Mouse (Mus musculus): ENCODE measurements around the gene Pkn1. TPM values are rescaled to one million over a fixed set of nuclear protein-coding genes. Genes with fewer than 3 reads are reported as not detected.

Gene Pkn1
- polyA plus RNA-seq (2015; fragmentation: Nextera tagmentation; extraction: Ambion mirVana) = 20.5 and 20.7 TPM in 2 replicates

GRCm38 (mm10) chr8:83698661-83699453 lies at the start of gene Pkn1:
TSS of gene Pkn1 (minus strand) at chr8:83699179.

GRCm38 (mm10) chr8:83740976-83741741 lies 42.2 kb upstream of the Pkn1 start, which contains the start of gene Adgre5:
TSS of gene Adgre5 (minus strand) at chr8:83741326.

GRCm38 (mm10) chr8:83715031-83715690 lies 16.2 kb upstream of the Pkn1 start, which contains the start of gene Ddx39:
TSS of gene Ddx39 (plus strand) at chr8:83715177.

GRCm38 (mm10) chr8:83665969-83666865 lies 32.8 kb downstream of the Pkn1 start, which contains the start of gene Ptger1:
TSS of gene Ptger1 (plus strand) at chr8:83666678.

GRCm38 (mm10) chr8:83652030-83652743 lies 46.8 kb downstream of the Pkn1 start, which contains the start of gene Gipc1:
TSS of gene Gipc1 (plus strand) at chr8:83652677.

Small RNA genes lying within 50 kb of the gene (microRNA-seq; reads per million reads assigned to microRNA genes)
- not detected for gene Mir1668

Other genes with a start within 250 kb of the Pkn1 start
- gene Scoc, start 240.8 kb downstream of the Pkn1 start, polyA plus RNA-seq (2015; fragmentation: Nextera tagmentation; extraction: Ambion mirVana) = 415 and 464 TPM in 2 replicates
- not detected in 2 replicates for gene Olfr370, start 163.4 kb downstream of the Pkn1 start, polyA plus RNA-seq (2015; fragmentation: Nextera tagmentation; extraction: Ambion mirVana)
- gene Ndufb7, start 132.5 kb downstream of the Pkn1 start, polyA plus RNA-seq (2015; fragmentation: Nextera tagmentation; extraction: Ambion mirVana) = 416 and 431 TPM in 2 replicates
- gene Tecr, start 91.2 kb downstream of the Pkn1 start, polyA plus RNA-seq (2015; fragmentation: Nextera tagmentation; extraction: Ambion mirVana) = 1,907 and 1,966 TPM in 2 replicates
- gene Dnajb1, start 91.0 kb downstream of the Pkn1 start, polyA plus RNA-seq (2015; fragmentation: Nextera tagmentation; extraction: Ambion mirVana) = 49.0 and 52.5 TPM in 2 replicates
- gene Gipc1, start 46.5 kb downstream of the Pkn1 start, polyA plus RNA-seq (2015; fragmentation: Nextera tagmentation; extraction: Ambion mirVana) = 104 and 109 TPM in 2 replicates
- 0.54 and 1.0 TPM in 2 replicates for gene Ptger1, start 32.5 kb downstream of the Pkn1 start, polyA plus RNA-seq (2015; fragmentation: Nextera tagmentation; extraction: Ambion mirVana)
- gene Ddx39, start 16.0 kb upstream of the Pkn1 start, polyA plus RNA-seq (2015; fragmentation: Nextera tagmentation; extraction: Ambion mirVana) = 56.2 and 58.3 TPM in 2 replicates
- gene Adgre5, start 42.1 kb upstream of the Pkn1 start, polyA plus RNA-seq (2015; fragmentation: Nextera tagmentation; extraction: Ambion mirVana) = 10.7 and 11.1 TPM in 2 replicates
- 70.5 and 78.1 TPM in 2 replicates for gene Adgrl1, start 200.9 kb upstream of the Pkn1 start, polyA plus RNA-seq (2015; fragmentation: Nextera tagmentation; extraction: Ambion mirVana)